Mouse (Mus musculus): Measurements from ENCODE around the gene Sun1.

Gene Sun1

DNA sequence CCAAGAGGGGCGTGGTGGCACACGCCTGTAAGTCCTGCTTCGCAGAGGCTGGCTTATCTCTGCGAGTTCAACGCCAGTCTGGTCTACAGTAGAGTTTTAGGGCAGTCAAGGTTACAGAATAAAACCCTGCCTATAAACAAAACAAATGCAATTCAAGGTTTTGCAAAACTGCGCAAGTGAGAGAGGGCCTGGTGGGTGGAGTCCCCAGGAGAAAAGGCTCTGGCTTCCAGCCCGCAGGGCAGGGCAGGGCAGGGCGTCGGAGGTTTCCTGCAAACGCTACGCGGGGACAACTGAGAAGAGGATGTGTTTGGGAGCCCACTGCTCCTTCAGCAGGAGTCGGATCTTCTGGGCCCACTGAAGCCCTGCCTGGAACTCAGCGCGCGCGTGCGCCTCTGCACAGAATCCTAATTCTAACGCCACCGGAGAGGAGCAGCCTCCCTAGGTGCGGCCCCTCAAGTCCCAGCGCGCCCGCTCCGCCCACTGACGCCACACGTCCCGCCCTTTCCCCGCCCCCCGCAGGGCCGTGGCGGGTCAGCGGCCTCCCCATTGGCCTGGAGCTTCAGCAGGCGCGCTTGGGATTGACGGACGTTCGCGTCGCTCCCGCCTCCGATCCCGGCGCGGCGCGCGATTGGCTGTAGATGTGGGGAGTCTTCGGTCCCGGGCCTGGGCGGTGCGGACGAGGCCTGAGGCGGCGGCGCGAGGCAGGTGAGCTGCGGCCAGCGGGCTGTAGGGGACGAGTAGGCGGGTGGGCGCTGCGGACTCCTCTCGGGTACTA, at the start of gene Sun1:
Gene Sun1 (plus strand): TSS at position 643 of the 775 bp plus-strand sequence.
- DNase-seq (ENCODE audit: low read depth), result peak; percentile 97

DNA sequence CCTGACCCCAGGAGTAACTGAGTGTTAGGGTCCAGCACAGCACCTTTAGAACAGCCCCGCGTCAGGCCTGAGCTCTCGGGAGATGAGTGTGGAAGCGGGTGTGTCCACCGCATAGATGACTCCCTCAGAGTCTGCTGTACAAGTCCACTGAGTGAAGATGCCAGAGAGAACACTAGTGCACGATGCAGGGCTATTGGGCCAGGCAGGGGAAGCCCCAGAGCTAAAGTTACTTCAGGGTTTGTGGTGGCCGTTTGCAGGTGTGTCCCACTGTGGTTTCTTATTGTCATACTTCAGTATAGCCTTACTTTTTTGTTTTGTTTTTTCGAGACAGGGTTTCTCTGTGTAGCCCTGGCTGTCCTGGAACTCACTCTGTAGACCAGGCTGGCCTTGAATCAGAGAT, 39.5 kb upstream of the Sun1 start:
- no peak for DNase-seq (ENCODE audit: low read depth)

DNA sequence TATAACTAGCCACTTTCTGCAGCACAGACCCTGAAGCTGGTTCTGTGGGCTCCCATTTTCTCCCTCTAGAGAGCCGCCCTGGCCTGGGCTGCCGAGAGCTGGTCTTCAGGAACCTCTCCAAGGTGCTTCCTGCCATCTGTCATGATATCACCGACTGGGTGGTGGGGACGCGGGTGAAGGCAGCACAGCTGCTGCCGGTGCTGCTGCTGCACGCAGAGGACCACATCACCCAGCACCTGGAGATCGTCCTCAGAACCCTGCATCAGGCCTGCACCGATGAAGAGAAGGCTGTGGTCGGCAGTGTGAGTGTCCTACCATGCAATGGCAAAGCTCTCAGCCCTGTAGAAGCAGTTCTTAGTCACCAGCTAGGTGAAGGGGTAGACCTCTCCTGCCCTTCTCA, 38.8 kb upstream of the Sun1 start:
- DNase-seq (ENCODE audit: low read depth), result no peak

DNA sequence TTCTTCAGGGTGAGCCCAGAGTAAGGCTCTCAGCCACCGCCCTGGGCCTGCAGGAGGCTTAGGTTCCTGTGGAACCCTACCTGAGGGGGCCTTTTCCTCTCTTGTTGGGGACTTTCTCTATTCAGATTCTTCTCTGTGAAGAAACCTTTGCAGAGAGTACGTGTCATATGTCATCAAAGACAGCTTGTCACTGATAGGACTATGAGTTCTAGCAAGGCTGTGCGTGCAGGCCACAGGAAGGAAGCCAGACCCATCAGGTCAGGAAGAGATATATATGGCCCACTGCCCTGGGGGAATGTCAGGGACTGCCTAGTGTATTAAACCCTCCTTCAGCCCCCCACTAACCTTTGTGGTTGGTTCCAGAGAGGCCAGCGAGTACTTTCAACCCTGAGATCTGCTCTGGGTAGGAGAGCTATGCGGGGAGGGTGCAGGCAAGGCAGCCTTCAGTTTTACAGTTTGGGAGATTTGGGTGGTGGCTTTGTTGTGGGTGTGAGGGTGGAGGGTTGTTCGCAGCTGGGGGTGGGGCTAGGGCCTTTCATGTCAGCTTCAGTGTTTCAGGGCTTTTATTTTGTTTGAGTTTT, 33.6 kb upstream of the Sun1 start:
- DNase-seq (ENCODE audit: low read depth), result no peak

DNA sequence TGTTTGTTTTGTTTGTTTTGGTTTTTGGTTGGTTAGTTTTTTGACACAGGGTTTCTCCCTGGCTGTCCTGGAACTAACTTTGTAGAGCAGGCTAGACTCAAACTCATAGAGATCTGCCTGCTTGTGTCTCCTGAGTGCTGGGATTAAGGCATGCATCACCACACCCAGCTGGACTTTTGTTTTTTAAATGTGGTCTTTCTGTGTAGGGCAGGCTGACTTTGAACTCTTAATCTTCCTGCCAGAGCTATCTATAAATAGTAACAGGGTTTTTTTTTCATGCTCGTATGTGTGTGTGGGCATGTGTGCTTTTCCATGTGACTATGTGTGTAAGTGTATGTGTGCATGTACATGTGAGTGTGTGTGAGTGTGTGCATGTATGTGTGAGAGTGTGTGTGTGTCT, 32.9 kb upstream of the Sun1 start:
- no peak for DNase-seq (ENCODE audit: low read depth)

DNA sequence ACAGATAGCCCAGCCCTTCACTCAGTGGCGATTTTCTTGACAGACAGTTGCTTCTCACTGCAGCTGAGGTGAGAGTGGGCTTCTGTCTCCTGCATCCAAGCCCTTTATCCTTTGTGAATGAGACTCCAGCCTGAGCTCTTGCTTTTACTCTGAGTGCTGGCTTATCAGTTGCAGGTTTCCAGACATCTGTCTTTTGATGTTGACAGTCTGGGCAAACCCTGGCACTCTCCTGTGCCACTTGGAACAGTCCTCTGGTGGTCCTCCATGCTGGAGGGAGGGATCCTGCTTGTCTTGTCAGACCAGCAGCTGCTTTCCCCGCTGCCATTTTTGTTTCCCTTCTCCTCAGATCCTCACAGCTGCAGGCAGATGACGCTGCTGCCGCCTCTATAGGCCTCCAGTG, 28.5 kb upstream of the Sun1 start:
- no peak for DNase-seq (ENCODE audit: low read depth)

DNA sequence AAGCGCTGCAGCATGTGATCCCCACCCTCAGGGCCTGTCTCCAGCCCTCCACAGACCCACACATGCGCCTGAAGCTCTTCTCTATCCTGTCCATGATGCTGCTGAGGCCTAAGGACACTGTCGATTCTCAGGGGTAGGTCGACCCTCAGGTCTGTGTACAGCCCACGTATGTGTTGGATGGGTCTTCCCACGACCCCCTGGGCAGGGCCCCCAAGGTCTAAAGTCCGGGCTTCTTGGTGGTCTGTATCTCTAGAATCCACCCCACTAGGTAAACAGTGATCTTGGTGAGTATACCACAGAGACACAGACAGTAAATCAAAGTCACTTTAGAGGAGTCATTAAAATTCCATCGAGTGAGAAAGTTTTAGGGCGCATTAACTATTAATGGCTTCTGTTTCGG, 26.3 kb upstream of the Sun1 start:
- DNase-seq (ENCODE audit: low read depth), result no peak

DNA sequence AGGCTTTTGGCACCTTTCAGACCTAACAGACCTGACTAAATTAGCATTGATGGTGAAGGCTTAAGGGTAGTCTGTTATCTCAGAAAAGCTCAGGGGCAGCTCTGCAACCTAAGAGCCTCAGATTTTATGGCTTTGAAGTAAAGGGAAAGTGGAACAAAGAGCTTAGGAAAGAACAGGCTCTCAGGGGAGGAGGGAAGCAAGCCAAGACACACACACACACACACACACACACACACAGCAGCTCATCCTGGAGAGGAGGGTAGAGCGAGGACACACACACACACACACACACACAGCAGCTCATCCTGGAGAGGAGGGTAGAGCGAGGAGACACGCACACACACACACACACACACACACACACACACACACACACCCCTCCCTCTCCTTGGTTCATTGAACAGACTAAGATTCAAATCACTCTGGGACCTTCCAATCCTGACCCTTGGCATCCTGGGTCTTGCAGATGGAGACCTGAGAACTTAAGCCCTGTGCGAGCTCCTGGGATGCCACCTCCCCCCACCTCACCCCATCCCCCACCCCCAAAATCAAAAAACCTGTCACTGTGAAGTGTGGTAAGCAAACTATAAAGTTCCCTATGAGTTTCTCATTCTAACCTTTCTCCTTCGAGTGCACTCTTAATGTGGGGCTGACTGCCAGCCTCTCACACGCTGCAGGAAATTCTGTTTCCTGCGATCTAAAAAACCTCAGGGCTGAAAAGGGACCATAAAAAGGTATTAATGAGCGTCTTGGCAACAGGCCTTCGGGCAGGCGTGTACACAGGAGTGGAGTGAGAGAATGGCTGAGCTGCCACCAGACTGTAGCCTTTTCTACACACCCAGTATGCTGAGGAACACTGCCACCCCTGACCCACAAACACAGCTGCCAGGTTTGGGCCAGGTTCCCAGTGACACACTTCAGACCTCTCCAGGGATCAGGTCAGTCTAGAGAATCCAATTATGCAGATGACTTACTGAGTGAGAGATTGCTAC, 25.6 kb upstream of the Sun1 start:
- no peak for DNase-seq (ENCODE audit: low read depth)

DNA sequence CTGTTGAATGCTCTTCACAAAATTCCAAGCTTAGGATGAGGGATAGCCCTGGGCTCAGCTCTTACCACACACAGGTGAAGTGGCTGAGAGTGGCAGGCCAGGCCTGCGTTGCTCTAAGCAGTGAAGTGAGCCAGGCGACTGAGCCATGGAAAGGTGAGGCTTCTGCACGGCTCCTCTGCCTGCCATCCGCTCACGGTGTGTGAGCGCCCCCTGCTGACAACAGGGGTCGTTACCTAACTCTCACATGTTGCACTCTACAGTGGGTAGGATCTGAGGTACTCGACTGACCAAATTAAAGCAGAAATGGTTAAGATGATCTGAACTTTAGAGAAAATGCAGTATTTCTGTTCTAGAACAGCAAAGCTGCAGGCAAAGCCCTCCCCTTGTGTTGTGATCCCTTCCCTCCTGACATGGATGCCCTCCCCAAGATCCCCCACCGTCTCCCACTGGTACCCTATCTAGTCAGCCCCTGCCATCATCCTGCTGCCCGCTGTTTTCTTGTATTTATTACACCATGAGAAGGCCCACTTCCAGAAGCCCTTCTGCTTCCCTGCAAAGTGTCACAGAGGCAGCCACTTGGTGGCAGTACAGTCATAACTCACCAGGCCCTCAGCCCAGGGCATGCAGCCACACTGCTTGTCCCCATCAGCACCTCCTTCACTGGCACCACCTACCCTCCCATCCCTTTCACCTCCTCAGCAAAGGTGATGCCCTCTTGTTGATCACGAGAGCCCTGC, 21.4 kb upstream of the Sun1 start:
- DNase-seq (ENCODE audit: low read depth), result peak; percentile 70

DNA sequence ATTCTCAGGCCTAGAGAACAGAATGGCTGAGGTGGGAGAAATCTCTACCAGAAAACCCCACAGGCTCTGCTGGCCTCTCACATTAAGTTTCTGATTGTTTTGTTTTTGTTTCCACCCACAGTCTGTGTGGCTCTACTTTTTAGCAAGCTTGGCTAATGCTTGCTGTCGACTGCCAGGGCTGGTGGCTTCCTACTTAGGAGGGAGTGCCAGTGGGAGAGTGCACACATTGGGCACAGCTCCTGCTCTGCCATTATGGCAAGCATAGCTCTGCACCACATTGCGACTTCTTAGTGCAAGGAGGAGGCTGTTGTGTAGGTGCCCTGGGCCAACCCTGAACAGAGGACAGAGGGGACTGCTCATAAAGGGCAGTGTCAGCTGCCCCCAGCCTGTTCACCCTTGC, 17.3 kb upstream of the Sun1 start:
- DNase-seq (ENCODE audit: low read depth), result no peak

DNA sequence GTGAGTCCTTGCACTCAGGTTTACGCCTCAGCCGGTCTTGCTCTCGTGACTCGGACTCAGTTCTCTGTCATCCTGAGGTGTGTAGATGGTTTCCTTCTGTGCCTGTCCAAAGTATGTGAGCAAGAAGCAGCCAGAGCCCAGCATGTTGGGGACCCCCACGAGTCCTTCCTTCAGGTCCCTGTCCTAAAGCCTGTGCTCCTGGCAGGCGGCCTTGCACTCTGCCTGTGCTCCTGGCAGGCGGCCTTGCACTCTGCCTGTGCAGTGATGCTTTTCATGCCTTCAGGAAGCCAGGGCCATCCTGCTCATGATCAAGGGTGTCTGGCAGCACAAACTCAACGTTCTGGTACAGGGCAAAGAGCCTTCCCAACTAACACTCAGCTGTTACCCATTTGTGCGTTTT, 16.8 kb upstream of the Sun1 start:
- no peak for DNase-seq (ENCODE audit: low read depth)

DNA sequence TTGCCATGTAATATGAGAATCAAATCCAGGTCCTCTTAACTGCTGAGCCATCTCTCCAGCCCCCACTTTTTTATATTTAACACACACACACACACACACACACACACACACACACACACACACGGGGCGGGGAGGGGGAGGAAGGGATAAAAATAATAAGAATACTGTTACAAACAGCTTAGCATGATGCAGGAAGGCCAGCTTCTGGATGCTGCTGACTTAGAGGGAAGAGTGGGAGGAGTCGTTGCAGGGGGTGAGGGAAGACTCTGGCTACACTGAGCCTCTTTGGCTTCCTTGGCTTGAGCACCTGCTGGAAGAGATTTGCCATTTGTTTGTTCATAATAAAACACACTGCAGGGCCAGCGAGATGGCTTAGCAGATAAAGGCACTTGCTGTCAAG, 15.5 kb upstream of the Sun1 start:
- no peak for DNase-seq (ENCODE audit: low read depth)

DNA sequence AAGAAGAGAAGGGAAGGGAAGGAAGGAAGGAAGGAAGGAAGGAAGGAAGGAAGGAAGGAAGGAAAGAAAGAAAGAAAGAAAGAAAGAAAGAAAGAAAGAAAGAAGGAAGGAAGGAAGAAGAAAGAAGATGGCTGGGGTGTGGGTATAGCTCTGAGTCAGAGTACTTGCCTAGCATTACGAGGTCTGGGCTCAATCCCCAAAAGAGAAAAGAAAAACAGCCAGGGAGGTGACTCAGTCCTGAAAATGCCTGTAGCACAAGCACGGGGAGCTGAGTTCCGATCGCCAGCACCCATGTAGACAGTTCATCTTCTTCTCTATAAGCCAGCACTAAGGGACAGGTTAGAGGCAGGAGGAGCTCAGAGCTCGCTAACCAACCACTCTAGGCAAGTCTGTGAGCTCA, 10.7 kb upstream of the Sun1 start:
- no peak for DNase-seq (ENCODE audit: low read depth)

DNA sequence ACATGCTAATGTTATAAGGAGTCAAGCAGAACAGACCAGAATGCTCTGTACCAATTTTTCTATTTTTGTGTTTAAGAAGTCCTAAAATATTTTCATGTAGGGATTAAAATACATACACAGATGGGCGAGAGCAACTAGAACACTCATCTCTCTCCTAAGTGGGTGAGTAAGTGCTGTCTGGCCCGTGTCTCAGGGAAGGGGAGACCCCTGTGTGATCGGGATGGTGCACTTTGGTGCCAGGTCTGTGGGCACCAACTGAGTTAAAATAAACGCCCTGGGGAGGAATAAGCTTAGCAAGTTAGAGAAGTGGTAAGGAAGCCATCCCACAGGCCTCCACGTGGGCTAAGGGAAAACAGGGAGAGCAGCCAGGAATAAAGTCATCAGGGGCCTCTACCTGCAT, 9.5 kb upstream of the Sun1 start:
- DNase-seq (ENCODE audit: low read depth), result no peak

DNA sequence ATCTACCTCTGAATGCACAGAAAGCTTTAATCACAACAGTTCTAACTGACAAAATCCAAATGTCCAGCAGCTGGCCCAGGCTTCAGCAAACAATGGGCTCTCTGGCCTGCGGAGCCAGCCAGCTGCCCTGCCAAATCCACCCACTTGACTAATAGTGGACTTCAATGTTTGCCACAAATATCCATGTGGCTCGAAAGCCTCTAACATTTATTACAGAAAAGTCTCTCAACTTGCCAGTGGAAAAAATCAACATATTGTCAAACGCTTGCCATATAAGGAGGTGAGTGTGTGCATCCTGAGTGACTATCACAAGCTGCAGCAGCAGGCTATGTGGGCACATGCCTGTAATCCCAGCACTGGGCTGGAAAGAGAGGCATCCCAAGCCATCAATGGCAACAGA, 1.7 kb upstream of the Sun1 start:
- DNase-seq (ENCODE audit: low read depth), result no peak

DNA sequence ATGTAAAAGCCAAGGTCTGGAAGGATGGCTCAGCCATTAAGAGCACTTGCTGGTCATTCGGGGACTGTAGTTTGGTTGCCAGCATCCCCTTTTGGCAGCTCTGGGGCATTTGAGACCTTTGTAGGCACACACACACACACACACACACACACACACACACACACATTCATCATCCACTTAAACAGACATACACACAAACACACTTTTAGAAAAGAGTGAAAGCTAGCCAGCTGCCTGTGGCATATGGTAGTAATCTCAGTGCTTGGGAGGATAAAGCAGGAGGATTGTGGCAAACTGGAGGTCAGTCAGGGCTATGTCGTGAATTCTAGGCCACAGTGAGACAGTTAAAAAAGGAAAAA, 822 bp upstream of the Sun1 start:
- no peak for DNase-seq (ENCODE audit: low read depth)

DNA sequence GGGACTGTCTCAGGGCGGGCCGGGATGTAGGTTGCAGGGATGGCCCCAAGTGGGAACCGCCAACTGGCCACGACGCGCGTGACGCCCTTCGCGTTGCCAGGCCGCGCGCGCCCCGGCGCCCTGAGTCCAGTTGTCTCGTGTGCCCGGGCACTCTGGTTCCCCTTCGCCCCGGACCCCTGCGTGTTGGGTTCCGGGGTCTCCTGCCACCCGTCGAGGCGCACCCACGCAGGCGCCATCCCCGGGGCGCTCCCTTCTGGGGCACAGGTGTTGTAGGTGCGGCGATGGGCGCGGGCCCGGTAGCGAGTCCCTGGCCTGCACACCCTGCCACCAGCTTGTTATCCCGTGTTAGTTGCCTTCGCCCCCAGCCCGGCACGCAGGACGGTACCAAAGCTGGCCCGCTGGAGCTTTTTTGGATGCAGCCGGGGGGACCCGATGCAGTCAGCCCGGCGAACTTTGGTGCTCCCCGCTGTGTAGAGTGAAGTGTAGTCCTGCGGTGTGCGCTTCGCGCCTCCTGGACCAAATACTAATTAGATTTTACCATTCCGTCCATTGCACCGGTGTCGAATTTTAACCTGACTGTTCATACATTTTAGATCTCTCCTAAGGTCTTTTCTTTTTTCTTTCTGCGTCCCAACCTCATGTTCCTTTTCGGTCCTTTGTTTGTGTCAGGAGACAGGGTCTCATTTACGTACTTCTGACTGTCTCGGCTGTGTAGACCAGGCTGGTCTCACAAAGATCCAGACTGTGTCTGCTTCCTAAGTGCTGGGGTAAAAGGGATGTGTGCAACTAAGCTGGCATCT, 533 bp downstream of the Sun1 start:
- no peak for DNase-seq (ENCODE audit: low read depth)

DNA sequence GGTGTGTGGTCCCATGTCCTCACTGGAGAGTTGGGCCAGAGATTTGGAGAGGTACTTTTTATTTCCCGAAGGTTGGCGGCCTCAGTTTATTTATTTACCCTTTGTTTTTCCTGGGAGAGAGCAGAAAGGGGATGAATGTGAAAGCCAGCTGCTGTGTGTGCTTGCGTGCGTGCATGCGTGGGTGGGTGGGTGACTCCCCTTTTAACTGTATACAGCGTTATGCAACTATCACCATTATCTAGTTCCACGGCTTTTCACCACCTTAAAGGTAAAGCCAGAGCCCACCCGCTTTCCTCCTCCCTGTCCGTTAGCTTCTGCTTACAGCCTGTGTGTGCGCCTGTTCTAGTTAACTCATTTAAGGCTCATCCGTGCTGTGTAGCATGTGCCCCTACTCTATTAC, 1.7 kb downstream of the Sun1 start:
- DNase-seq (ENCODE audit: low read depth), result no peak

DNA sequence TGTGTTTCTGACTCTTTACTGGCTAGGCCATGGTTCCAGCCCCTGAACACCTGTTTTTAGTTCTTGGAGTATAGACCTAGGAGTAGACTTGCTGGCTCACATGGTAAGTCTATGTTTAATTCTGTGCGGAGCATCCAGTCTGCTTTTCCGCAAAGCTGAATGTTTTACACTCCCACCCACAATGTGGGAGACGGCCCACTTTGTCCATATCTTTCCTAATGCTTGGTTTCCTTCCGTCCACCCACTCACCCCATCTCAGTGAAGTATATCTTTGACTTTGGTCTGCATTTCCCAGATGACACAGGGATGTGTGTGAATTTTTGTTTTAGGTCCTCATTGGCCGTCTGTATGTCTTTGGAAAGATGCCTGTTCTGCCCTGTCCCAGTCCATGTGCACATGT, 2.9 kb downstream of the Sun1 start:
- DNase-seq (ENCODE audit: low read depth), result no peak

DNA sequence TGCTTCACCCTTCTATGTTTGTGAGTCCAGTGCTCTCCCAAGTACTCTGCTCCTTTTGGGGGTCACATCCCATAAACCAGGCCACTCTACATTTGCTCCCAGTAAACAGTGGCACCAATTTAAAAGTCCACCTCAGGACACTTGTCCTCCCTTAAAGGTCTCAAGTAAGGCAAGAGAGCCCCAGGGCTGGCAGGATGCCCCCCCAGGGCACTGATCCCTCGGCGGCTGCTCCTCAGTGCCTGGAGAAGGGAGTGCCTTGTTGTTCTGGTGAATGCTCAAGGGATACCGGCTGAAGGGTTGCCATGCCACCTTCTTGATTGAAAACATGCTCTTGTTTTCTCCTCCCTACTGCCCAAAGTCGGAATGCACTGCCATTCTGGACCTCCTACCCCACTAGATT, 5.6 kb downstream of the Sun1 start:
- no peak for DNase-seq (ENCODE audit: low read depth)

DNA sequence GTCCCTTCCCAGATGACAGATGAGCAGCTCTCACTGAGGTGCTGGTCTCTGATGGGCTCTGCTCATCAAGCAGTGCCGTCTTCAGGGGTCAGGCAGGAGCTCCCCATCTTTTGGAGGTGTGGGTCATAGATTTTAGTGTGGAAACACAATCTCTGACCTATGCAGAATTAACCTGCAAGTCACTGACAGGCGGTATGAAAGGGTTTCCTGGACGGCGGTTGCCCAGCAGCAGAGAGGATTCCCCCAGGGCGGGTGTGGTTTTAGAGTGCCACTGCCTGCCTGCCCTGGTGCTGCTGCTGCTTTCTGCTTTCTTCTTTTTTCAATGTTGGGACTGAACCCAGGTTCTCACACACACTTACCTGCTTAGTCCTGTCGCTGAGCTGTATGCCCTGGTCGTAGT, 6.1 kb downstream of the Sun1 start:
- DNase-seq (ENCODE audit: low read depth), result no peak

DNA sequence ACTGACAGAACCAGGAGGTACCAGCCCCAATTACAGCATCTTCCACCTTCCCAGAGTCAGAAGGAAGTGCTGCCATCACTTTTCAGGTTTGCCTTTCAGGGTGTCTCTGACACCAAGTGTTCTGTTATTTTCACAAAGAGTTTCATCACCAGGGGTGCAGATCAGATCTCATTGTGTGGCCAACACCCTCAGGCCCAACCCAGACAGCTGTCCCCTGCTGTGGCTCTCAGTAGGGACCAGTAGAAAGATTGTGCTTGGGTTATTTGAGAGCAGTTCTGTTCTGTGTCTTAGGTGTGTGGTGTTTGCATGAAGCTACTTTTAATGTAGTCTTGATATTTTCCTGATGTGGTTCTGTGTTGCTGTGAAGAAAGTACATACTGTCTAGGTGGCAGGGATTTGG, 7.7 kb downstream of the Sun1 start:
- no peak for DNase-seq (ENCODE audit: low read depth)
